Mouse (Mus musculus) intestine, embryonic 15.5 days (tissue): ENCODE results near the gene Simc1. TPM values are rescaled to one million over a fixed set of nuclear protein-coding genes. Genes with fewer than 3 reads are reported as not detected.

Experiments used
- ATAC-seq: fragments of 200-750 bp; cut with Nextera tagmentation; 2 replicates; pipeline ENCODE4 v1.8.0; 2017; ENCODE audit warnings: moderate TSS enrichment, moderate library complexity
- H3K27ac ChIP-seq: fragments of 300-500 bp; sonication (generic); 2 replicates; pipeline ENCODE4 v1.5.1; 2015; ENCODE audit warnings: mild to moderate bottlenecking, inconsistent platforms
- H3K27me3 ChIP-seq: fragments of 300-500 bp; sonication (generic); replicated peaks from 2 replicates; pipeline ENCODE4 v1.6.1; 2015; ENCODE audit warnings: inconsistent platforms
- H3K36me3 ChIP-seq: fragments of 300-500 bp; sonication (generic); 2 replicates; pipeline ENCODE4 v1.6.1; 2015; ENCODE audit warnings: inconsistent platforms
- H3K4me1 ChIP-seq: fragments of 300-500 bp; sonication (generic); replicated peaks from 2 replicates; pipeline ENCODE4 v1.6.1; 2015; ENCODE audit warnings: inconsistent platforms
- H3K4me2 ChIP-seq: fragments of 300-500 bp; sonication (generic); replicated peaks from 2 replicates; pipeline ENCODE4 v1.6.1; 2015; ENCODE audit warnings: mild to moderate bottlenecking, inconsistent platforms
- H3K4me3 ChIP-seq: fragments of 300-500 bp; sonication (generic); replicated peaks from 2 replicates; pipeline ENCODE4 v1.5.1; 2015; ENCODE audit warnings: inconsistent platforms
- H3K9ac ChIP-seq: fragments of 300-500 bp; sonication (generic); 2 replicates; pipeline ENCODE4 v1.6.1; 2015; ENCODE audit warnings: inconsistent platforms
- H3K9me3 ChIP-seq: fragments of 300-500 bp; sonication (generic); 2 replicates; pipeline ENCODE4 v1.6.1; 2016; ENCODE audit warnings: inconsistent platforms
- WGBS: fragments of 180-500 bp; shearing (Covaris S2); methylation state at CpG from one replicate; pipeline ENCODE4 v1.1.7; 2015; 5-methylcytosine and 5-hydroxymethylcytosine counted together
- polyA plus RNA-seq: library from polyadenylated mRNA; unstranded; fragments of >200 nt; fragmentation: Nextera tagmentation; extraction: Ambion mirVana; gene quantifications from 2 replicates; pipeline ENCODE4 v1.2.1, GENCODE M21; 2015

Simc1 gene
- polyA plus RNA-seq, 1 experiment from 2014 or later = 6.3 TPM

DNA sequence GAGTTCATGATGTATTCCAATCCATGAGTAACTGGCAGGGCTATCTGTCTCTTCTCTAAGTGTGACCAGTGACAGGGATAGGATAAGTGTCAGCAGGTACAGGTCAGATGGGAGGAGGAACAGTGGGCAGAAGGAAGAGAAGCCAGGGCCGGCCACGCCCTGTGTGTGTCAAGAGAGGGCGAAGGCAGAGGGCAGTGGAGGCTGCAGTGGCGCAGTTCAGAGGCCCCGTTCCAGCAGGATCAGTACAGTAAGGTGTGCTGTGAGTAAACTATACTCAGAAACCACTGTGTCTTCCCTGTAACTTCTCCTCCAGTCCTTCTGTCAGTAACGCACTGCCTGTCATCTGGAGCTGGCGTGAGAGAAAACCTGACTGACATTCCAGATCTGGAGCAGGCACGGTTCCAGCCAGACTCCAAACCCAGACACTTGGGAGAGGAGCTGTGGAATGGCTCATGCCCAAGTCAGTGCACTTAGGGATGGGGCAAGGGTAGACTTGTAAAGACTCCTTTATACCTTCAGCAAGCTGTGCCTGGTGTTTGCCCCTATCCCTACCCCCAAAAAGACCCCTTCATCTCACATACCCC lies 92.6 kb downstream of the Simc1 start:
- 68% methylated on average over 8 of the region's 8 CpGs for WGBS
- Histone ChIP-seq H3K9ac (no peak overlapping the region), H3K36me3 (peaks cover 4% of the 10 kb centered on the region; the same call in 1 of the 2 replicates), H3K27ac (no peak overlapping the region), H3K4me1 (peaks cover 13% of the 10 kb centered on the region), H3K4me3 (no peak overlapping the region), H3K4me2 (no peak overlapping the region), H3K27me3 (no peaks in the 10 kb centered on the region), H3K9me3 (no peaks in the 10 kb centered on the region)
- peak; percentile 63 for ATAC-seq

DNA sequence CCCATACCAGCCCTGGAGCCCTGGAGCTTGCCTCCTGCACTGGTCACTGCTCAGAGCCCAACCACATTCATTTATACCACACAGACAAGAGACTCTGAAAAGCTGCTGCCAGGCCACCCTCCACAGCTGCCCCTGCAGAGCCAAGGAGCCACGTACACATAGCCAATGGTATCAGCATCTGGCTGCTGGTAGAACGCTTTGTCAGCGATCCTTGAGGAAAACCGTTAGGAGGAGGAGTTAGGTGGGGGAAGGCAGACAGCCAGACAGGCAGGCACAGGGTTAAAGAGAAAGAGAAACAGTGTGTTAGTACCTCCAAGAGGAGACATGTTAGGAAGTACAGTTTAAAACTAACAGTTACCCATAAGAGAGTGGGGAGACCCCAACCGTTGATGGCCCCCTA lies 93.3 kb downstream of the Simc1 start:
- H3K4me2 ChIP-seq = no peak overlapping the region

DNA sequence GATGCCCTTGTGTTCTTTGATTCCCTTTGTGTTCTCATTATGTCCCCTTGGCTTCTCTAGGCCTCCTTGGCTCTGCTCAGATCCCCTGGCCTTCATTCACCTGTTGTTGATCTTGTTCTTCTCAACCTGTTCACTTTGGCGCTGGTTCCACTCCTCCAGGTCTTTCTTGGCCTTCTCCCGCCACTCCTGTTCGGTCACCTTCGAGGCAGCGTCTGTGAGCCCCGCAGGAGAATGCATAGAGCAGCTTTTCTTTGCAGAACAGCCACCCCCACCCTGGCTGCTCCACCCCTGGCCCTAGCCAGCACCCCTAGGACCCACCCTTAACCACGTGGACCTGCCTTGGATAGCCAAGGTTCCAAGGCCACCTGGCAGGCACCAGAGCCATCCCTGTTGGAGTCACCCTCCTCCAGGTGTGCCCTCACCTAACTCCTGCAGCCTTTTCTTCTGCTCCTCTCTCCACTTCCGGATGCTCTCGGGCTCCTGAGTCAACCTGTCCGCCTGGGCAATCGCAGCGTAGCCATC lies 95.1 kb downstream of the Simc1 start:
- no peak for ATAC-seq
- H3K27me3 ChIP-seq = no peaks in the 10 kb centered on the region
- no peaks in the 10 kb centered on the region for H3K9me3 ChIP-seq
- H3K4me1 ChIP-seq = 0 out of 2 replicates have a peak, but pooled peaks cover 22% of the 10 kb centered on the region
- no peak overlapping the region for H3K4me3 ChIP-seq
- H3K4me2 ChIP-seq = no peak overlapping the region
- H3K27ac ChIP-seq = no peak overlapping the region
- peaks cover 4% of the 10 kb centered on the region; the same call in 1 of the 2 replicates for H3K36me3 ChIP-seq
- WGBS = 87% methylated on average over 12 of the region's 12 CpGs
- H3K9ac ChIP-seq = no peak overlapping the region

More for the DNA sequence above, 93.3 kb downstream of the Simc1 start:
- ATAC-seq = 0 out of 2 replicates have a peak, but pooled peaks have one; percentile 3
- Histone ChIP-seq H3K27me3 (no peaks in the 10 kb centered on the region), H3K4me1 (0 out of 2 replicates have a peak, but pooled peaks cover 8% of the 10 kb centered on the region), H3K4me3 (no peak overlapping the region), H3K9me3 (no peaks in the 10 kb centered on the region), H3K9ac (no peak overlapping the region), H3K27ac (no peak overlapping the region), H3K36me3 (peaks cover 4% of the 10 kb centered on the region; the same call in 1 of the 2 replicates)
- WGBS = 65% methylated on average over 5 of the region's 5 CpGs

Other genes with a start within 250 kb of the Simc1 start
- 3.2 and 3.4 TPM in 2 replicates for gene Cplx2, start 132.4 kb upstream of the Simc1 start, polyA plus RNA-seq
- gene Thoc3, start 34.9 kb upstream of the Simc1 start, polyA plus RNA-seq = 100 and 101 TPM in 2 replicates
- 107 and 110 TPM in 2 replicates for gene 4833439L19Rik, start 61.7 kb downstream of the Simc1 start, polyA plus RNA-seq
- 21.7 and 25.2 TPM in 2 replicates for gene Arl10, start 71.2 kb downstream of the Simc1 start, polyA plus RNA-seq
- gene Nop16, start 86.3 kb downstream of the Simc1 start, polyA plus RNA-seq = 86.1 and 93.9 TPM in 2 replicates
- 233 and 239 TPM in 2 replicates for gene Higd2a, start 86.4 kb downstream of the Simc1 start, polyA plus RNA-seq
- 76.9 and 78.6 TPM in 2 replicates for gene Cltb, start 107.6 kb downstream of the Simc1 start, polyA plus RNA-seq
- 67.5 and 68.5 TPM in 2 replicates for gene Faf2, start 118.0 kb downstream of the Simc1 start, polyA plus RNA-seq
- 77.9 and 78.3 TPM in 2 replicates for gene Rnf44, start 190.1 kb downstream of the Simc1 start, polyA plus RNA-seq
- gene Cdhr2, start 197.7 kb downstream of the Simc1 start, polyA plus RNA-seq = 32.2 and 37.2 TPM in 2 replicates
- gene Gprin1, start 246.1 kb downstream of the Simc1 start, polyA plus RNA-seq = 0.53 and 0.82 TPM in 2 replicates